Mouse (Mus musculus) MEL (cell line): ENCODE measurements around the gene Ubr1. TPM values are rescaled to one million over a fixed set of nuclear protein-coding genes. Genes with fewer than 3 reads are reported as not detected.
"Not testable (repeated sequence)": the region's sequence is repeated elsewhere in the genome, so short reads cannot be mapped to it uniquely, and the experiment has no call there.

Experiments
- DNase-seq: peaks from one replicate; pipeline ENCODE4 v3.0.0; 2011; ENCODE audit warnings: low read depth, low spot score
- H3K27ac ChIP-seq: 2 replicates; pipeline ENCODE4 v1.5.1; 2012; ENCODE audit warnings: low read depth, mild to moderate bottlenecking, control low read depth, low read length, moderate library complexity; ENCODE audit not compliant: control insufficient read depth
- H3K27me3 ChIP-seq, 2 experiments: fragments of 150-350 bp in 1 of 2; sonication (generic) in 1 of 2; 2 replicates each; pipeline ENCODE4 v1.6.1; 2012; ENCODE audit warnings: low read length in 2 of 2, mild to moderate bottlenecking in 2 of 2, improper control_type of control experiment in 1 of 2, moderate library complexity in 1 of 2; ENCODE audit not compliant: insufficient read depth in 2 of 2, control insufficient read depth in 1 of 2
- H3K36me3 ChIP-seq, 2 experiments: 2 replicates each; pipeline ENCODE4 v1.6.1; 2012 to 2014; ENCODE audit warnings: low read length in 2 of 2, improper control_type of control experiment in 1 of 2, inconsistent platforms in 1 of 2, mild to moderate bottlenecking in 1 of 2; ENCODE audit not compliant: insufficient read depth in 2 of 2, control insufficient read depth in 1 of 2
- H3K4me1 ChIP-seq, 2 experiments: fragments of 150-350 bp in 1 of 2; sonication (generic) in 1 of 2; 2 replicates each; pipeline ENCODE4 v1.6.1; 2012; ENCODE audit warnings: low read length in 2 of 2, improper control_type of control experiment in 1 of 2, mild to moderate bottlenecking in 1 of 2; ENCODE audit not compliant: insufficient read depth in 2 of 2, control insufficient read depth in 1 of 2
- H3K4me3 ChIP-seq, 2 experiments: fragments of 150-350 bp in 1 of 2; sonication (generic) in 1 of 2; 2 replicates each; pipeline ENCODE4 v1.5.1; 2012; ENCODE audit warnings: low read depth in 2 of 2, low read length in 2 of 2, mild to moderate bottlenecking in 2 of 2, moderate library complexity in 2 of 2, control low read depth in 1 of 2, improper control_type of control experiment in 1 of 2; ENCODE audit not compliant: control insufficient read depth in 1 of 2, insufficient read depth in 1 of 2
- H3K79me2 ChIP-seq: 2 replicates; pipeline ENCODE4 v1.6.1; 2012; ENCODE audit warnings: mild to moderate bottlenecking, low read length, moderate library complexity; ENCODE audit not compliant: control insufficient read depth, poor library complexity, insufficient read depth
- H3K9ac ChIP-seq: 2 replicates; pipeline ENCODE4 v1.6.1; 2012; ENCODE audit warnings: low read depth, mild to moderate bottlenecking, control low read depth, low read length, moderate library complexity; ENCODE audit not compliant: control insufficient read depth, poor library complexity, severe bottlenecking
- H3K9me3 ChIP-seq: fragments of 150-350 bp; sonication (generic); replicated peaks from 2 replicates; pipeline ENCODE4 v1.6.1; 2012; ENCODE audit warnings: mild to moderate bottlenecking, low read length, improper control_type of control experiment, moderate library complexity; ENCODE audit not compliant: insufficient read depth
- E2F4 ChIP-seq: IDR thresholded peaks from 2 replicates; pipeline ENCODE4 v1.6.1; 2011; ENCODE audit warnings: low read depth, low read length, improper control_type of control experiment, borderline replicate concordance
- ELF1 ChIP-seq: IDR thresholded peaks from 2 replicates; pipeline ENCODE4 v1.6.1; 2014; ENCODE audit warnings: low read depth, mild to moderate bottlenecking, inconsistent platforms, low read length, improper control_type of control experiment, moderate library complexity
- EP300 ChIP-seq, 2 experiments: IDR thresholded peaks; 2 replicates each; pipeline ENCODE4 v1.6.1; 2011; ENCODE audit warnings: improper control_type of control experiment in 2 of 2, low read length in 2 of 2, low read depth in 1 of 2, mild to moderate bottlenecking in 1 of 2
- ETS1 ChIP-seq: IDR thresholded peaks from 2 replicates; pipeline ENCODE4 v1.6.1; 2012; ENCODE audit warnings: low read depth, mild to moderate bottlenecking, inconsistent platforms, low read length, improper control_type of control experiment, moderate library complexity
- GABPA ChIP-seq: IDR thresholded peaks from 2 replicates; pipeline ENCODE4 v1.6.1; 2012; ENCODE audit warnings: low read depth, mild to moderate bottlenecking, inconsistent platforms, low read length, improper control_type of control experiment, moderate library complexity
- GATA1 ChIP-seq: IDR thresholded peaks from 2 replicates; pipeline ENCODE4 v1.6.1; 2011; ENCODE audit warnings: low read depth, low read length, improper control_type of control experiment
- KAT2A ChIP-seq: conservative IDR thresholded peaks from 2 replicates; pipeline ENCODE4 v1.6.1; 2012; ENCODE audit warnings: low read depth, low read length, improper control_type of control experiment, inconsistent platforms
- MAFK ChIP-seq: IDR thresholded peaks from 2 replicates; pipeline ENCODE4 v1.6.1; 2011; ENCODE audit warnings: low read depth, mild to moderate bottlenecking, low read length, improper control_type of control experiment, borderline replicate concordance
- MXI1 ChIP-seq: IDR thresholded peaks from 2 replicates; pipeline ENCODE4 v1.6.1; 2011; ENCODE audit warnings: mild to moderate bottlenecking, low read depth, low read length, improper control_type of control experiment
- MYC ChIP-seq: IDR thresholded peaks from 2 replicates; pipeline ENCODE4 v1.6.1; 2011; ENCODE audit warnings: low read depth, mild to moderate bottlenecking, low read length, improper control_type of control experiment, moderate library complexity
- NELFE ChIP-seq: IDR thresholded peaks from 2 replicates; pipeline ENCODE4 v1.6.1; 2011; ENCODE audit warnings: low read depth, low read length, improper control_type of control experiment
- POLR2AphosphoS5 ChIP-seq: IDR thresholded peaks from 2 replicates; pipeline ENCODE4 v1.6.1; 2012; ENCODE audit warnings: low read depth, borderline replicate concordance, mild to moderate bottlenecking, inconsistent platforms, low read length, moderate library complexity, mixed read lengths
- SIN3A ChIP-seq: IDR thresholded peaks from 2 replicates; pipeline ENCODE4 v1.6.1; 2012; ENCODE audit warnings: low read length, improper control_type of control experiment, inconsistent platforms
- SMC3 ChIP-seq: IDR thresholded peaks from 2 replicates; pipeline ENCODE4 v1.6.1; 2011; ENCODE audit warnings: low read depth, low read length, improper control_type of control experiment
- TAL1 ChIP-seq: IDR thresholded peaks from 2 replicates; pipeline ENCODE4 v1.6.1; 2012; ENCODE audit warnings: mild to moderate bottlenecking, inconsistent platforms, low read length, moderate library complexity, mixed read lengths
- TBP ChIP-seq: IDR thresholded peaks from 2 replicates; pipeline ENCODE4 v1.8.0; 2011; ENCODE audit warnings: low read depth, low read length, improper control_type of control experiment
- ZKSCAN1 ChIP-seq: IDR thresholded peaks from 2 replicates; pipeline ENCODE4 v1.6.1; 2012; ENCODE audit warnings: low read depth, mild to moderate bottlenecking, inconsistent platforms, low read length, improper control_type of control experiment, moderate library complexity
- ZNF384 ChIP-seq: IDR thresholded peaks from 2 replicates; pipeline ENCODE4 v1.6.1; 2012; ENCODE audit warnings: low read depth, mild to moderate bottlenecking, inconsistent platforms, low read length, improper control_type of control experiment
- polyA plus RNA-seq, 2 experiments: library from polyadenylated mRNA; stranded (reverse) in 1 of 2; unstranded in 1 of 2; fragments of >175 nt in 1 of 2; fragments of >200 nt in 1 of 2; gene quantifications; 2 replicates each; pipeline versions ENCODE4 v1.2.1 to v1.2.4; 2012; ENCODE audit warnings: low replicate concordance in 2 of 2, low read depth in 1 of 2; ENCODE audit not compliant: insufficient read length in 2 of 2, insufficient read depth in 1 of 2, missing spikeins in 1 of 2
- total RNA-seq: library from RNA; depleted of rRNA; stranded (reverse); fragments of 300-350 nt; gene quantifications from 2 replicates; pipeline ENCODE4 v1.2.3, GENCODE M21; 2012

Gene Ubr1
- total and polyA plus RNA-seq, 3 experiments: 12.8 to 27.8 TPM; not detected in 1

GRCm38 (mm10) chr2:120972257-120972656 is 1.7 kb upstream of the Ubr1 start:
- H3K79me2 ChIP-seq: peaks cover 14% of the 10 kb centered on the region
- not testable (repeated sequence) for H3K9ac ChIP-seq, H3K27me3 ChIP-seq, H3K4me1 ChIP-seq, H3K27ac ChIP-seq, H3K9me3 ChIP-seq
- TF ChIP-seq SIN3A (peak; percentile 18; the same call in 1 of the 2 replicates), KAT2A (peak; percentile 43), GATA1 (peak; percentile 73), TBP (peak; percentile 98), TAL1 (peak; percentile 35; the same call in 1 of the 2 replicates), ETS1 (0 out of 2 replicates have a peak, but pooled peaks have one; percentile 24)
- peaks cover 0 to 21% of the 10 kb centered on the region in 2 experiments; a peak in 2 of 4 replicates for H3K36me3 ChIP-seq
- peak overlapping the region in 1 of 2 experiments; percentile 93; a peak in 2 of 4 replicates for H3K4me3 ChIP-seq
- DNase-seq: peak; percentile 65

DNA sequence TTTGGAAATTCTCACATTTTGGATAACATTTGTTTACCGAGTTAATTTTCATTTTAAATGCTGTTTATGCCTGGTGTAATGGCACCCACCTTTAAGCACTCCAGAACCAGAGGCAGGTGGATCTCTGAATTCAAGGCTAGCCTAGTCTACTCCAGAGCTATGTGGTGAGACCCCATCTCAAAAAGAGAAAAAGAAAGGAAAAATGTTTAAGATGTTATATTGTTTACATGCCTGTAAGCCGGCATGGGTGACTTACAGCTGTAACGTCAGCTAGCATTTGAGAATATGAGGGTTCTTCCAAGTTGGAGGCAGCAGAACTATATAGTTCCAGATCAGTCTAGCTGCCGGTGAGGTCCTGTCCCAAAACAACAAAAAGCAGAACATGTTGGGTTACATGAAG is 1.3 kb upstream of the Ubr1 start:
- H3K4me1 ChIP-seq: peaks cover 2 to 8% of the 10 kb centered on the region in 2 experiments; a peak in 2 of 4 replicates
- peak overlapping the region; percentile 54 to 93 for H3K4me3 ChIP-seq
- peak; percentile 50 for DNase-seq
- peak overlapping the region; percentile 30; the same call in 1 of the 2 replicates for H3K27ac ChIP-seq
- H3K36me3 ChIP-seq: peaks cover 0 to 21% of the 10 kb centered on the region in 2 experiments; a peak in 2 of 4 replicates
- H3K9me3 ChIP-seq: no peaks in the 10 kb centered on the region
- H3K79me2 ChIP-seq: peaks cover 16% of the 10 kb centered on the region
- H3K27me3 ChIP-seq: no peaks in the 10 kb centered on the region
- TF ChIP-seq SMC3: no peak
- TF ChIP-seq POLR2AphosphoS5: no peak
- TF ChIP-seq MAFK: no peak
- TF ChIP-seq GABPA: no peak
- TF ChIP-seq ETS1: no peak
- TF ChIP-seq E2F4: no peak
- TF ChIP-seq NELFE: no peak
- no peak for TF ChIP-seq TAL1
- TF ChIP-seq MXI1: no peak
- TF ChIP-seq ZKSCAN1: no peak
- TF ChIP-seq EP300 (IDR thresholded peaks at IDR 0.05; ENCODE audit: low read depth in 1 of 2, low read length in 2 of 2): no peak
- no peak for TF ChIP-seq MYC
- TF ChIP-seq ZNF384: no peak
- no peak for TF ChIP-seq ELF1
- peak overlapping the region; percentile 53 for H3K9ac ChIP-seq
